In genomic region chr8:105157555-105157954, GRCm38 (mm10) we compare ENCODE assay signal across 9 mouse cellular contexts. TPM values are rescaled to one million over a fixed set of nuclear protein-coding genes. Genes with fewer than 3 reads are reported as not detected.
DNase-seq lines count a peak whose midpoint lies in the region; ATAC-seq lines count a peak whose summit lies in the region.
"Had no signal": no experiment of that assay in that cellular context is flagged by ENCODE, and none has a peak within 500 bp of the region (broad histone marks: within the 10 kb centered on the region; RNA-seq: fewer than 3 reads in every experiment).

No protein-coding gene starts in this region.

- peak; percentile 60 for DNase-seq in gastrocnemius, adult 18-20 months (ENCODE audit: low spot score)
- no peak for DNase-seq in gastrocnemius, postnatal 25 days
- DNase-seq in B cell, adult 2 months: peak; percentile 78 to 79
- DNase-seq in adrenal gland, adult 2 months: peak; percentile 60
- peak; percentile 70 for DNase-seq in thymus, postnatal 14 days
- DNase-seq in urinary bladder, postnatal 4 days (ENCODE audit: low spot score in 2 of 2): no peak

- ATAC-seq in hematopoietic stem cell, adult 5-6 weeks (replicated peaks in 1 of 2; ENCODE audit: insufficient read depth in 1 of 2, low FRiP score in 2 of 2, low TSS enrichment in 1 of 2, low read depth in 1 of 2, poor library complexity in 2 of 2, severe bottlenecking in 2 of 2): 0 out of 4 replicates have a peak, but pooled peaks have one; percentile 19 to 44
- peak; percentile 59; the same call in 1 of the 2 replicates for ATAC-seq in megakaryocyte-erythroid progenitor cell, adult 5-6 weeks (replicated peaks; ENCODE audit: low FRiP score, low TSS enrichment, poor library complexity, severe bottlenecking)

RNA-seq across cellular contexts. Expression of gene Cbfb, which starts 12.9 kb away (rescaled TPM):
- total RNA-seq in gastrocnemius, adult 18-20 months (2021): 10 to 100 TPM; 80.3 to 88.8 TPM
- total RNA-seq in gastrocnemius, postnatal 25 days (2021): 10 to 100 TPM; 42.1 to 42.2 TPM
- 10 to 100 TPM; 68.2 to 80.0 TPM for total RNA-seq in adrenal gland, adult 2 months (2021)
- polyA plus RNA-seq in adrenal gland, adult 2 months (2012; rRNA removed): 9.3 and 14.3 TPM in 2 replicates
- 204 and 237 TPM in 2 replicates for total RNA-seq in hematopoietic stem cell, adult 5-6 weeks (2017)
- 29.5 and 34.0 TPM in 2 replicates for total RNA-seq in megakaryocyte-erythroid progenitor cell, adult 5-6 weeks (2014; fragmentation: Nextera tagmentation)
- 48.2 and 98.0 TPM in 2 replicates for total RNA-seq in megakaryocyte-erythroid progenitor cell, adult 5-6 weeks (2017)

RNA-seq across cellular contexts. Expression of gene Ces4a, which starts 26.0 kb away (rescaled TPM):
- not detected for total RNA-seq in gastrocnemius, adult 18-20 months (2021)
- total RNA-seq in gastrocnemius, postnatal 25 days (2021): not detected
- total RNA-seq in adrenal gland, adult 2 months (2021): under 1 TPM in 1 of 2 experiments, not detected in 1; 0.12 TPM
- 0.11 and 0.18 TPM in 2 replicates for polyA plus RNA-seq in adrenal gland, adult 2 months (2012; rRNA removed)
- not detected in 2 replicates for total RNA-seq in hematopoietic stem cell, adult 5-6 weeks (2017)
- not detected in 2 replicates for total RNA-seq in megakaryocyte-erythroid progenitor cell, adult 5-6 weeks (2014; fragmentation: Nextera tagmentation)
- total RNA-seq in megakaryocyte-erythroid progenitor cell, adult 5-6 weeks (2017): not detected in 2 replicates
- polyA plus RNA-seq: large intestine, adult 2 months had no signal

Comparison
In these comparisons a context has a peak if more than half of its experiments do, and no peak if none do; other contexts are left out.
1. DNase-seq: peak in gastrocnemius, adult 18-20 months (single experiment), B cell, adult 2 months (2 of 2), adrenal gland, adult 2 months (single experiment) and thymus, postnatal 14 days (single experiment); none in gastrocnemius, postnatal 25 days (single experiment) and urinary bladder, postnatal 4 days (0 of 2).